Mouse (Mus musculus): ENCODE results near the gene Smim14. TPM values are rescaled to one million over a fixed set of nuclear protein-coding genes. Genes with fewer than 3 reads are reported as not detected.

Smim14 gene
- polyA plus RNA-seq, 1 experiment from 2014 or later: 111 TPM

DNA sequence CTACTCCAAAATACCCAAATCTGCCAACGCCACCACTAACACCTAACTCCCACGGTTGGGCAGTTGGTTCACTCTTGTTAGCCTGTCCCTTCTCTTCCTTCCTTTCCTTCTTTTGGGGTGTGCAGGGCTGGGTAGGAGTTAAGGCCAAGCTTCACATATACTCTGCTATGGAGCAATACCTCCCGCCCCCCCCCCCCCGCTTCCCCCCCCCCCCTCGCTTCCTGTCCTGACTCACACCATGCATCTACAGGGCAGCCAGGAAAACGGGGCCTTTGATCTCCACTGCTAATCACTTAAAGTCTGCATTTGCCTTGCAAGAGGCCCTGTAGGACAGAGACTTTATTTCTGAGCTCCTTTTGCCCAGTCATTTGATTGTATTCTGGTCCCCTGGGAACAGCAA is 92.0 kb downstream of the Smim14 start:
- H3K4me2 ChIP-seq (ENCODE audit: low read length): no peak overlapping the region
- no peak overlapping the region for H3K4me3 ChIP-seq (ENCODE audit: low read depth, low read length)
- H3K27ac ChIP-seq (ENCODE audit: low read depth): no peak overlapping the region
- peaks cover 17% of the 10 kb centered on the region; the same call in 1 of the 2 replicates for H3K36me3 ChIP-seq (ENCODE audit: control insufficient read depth, insufficient read depth, low read length)
- H3K27me3 ChIP-seq (replicated peaks; ENCODE audit: control insufficient read depth, insufficient read depth, low read length): no peaks in the 10 kb centered on the region
- H3K9me3 ChIP-seq (ENCODE audit: control insufficient read depth, low read length): no peaks in the 10 kb centered on the region
- no peaks in the 10 kb centered on the region for H3K4me1 ChIP-seq (replicated peaks; ENCODE audit: control insufficient read depth, insufficient read depth, low read length)
- ATAC-seq (replicated peaks; ENCODE audit: low FRiP score, low TSS enrichment, low read depth) (no peak), DNase-seq (ENCODE audit: low spot score) (no peak)
- no peak overlapping the region for H3K9ac ChIP-seq (ENCODE audit: low read length)
- 65% methylated on average over 3 of the region's 6 CpGs for WGBS

DNA sequence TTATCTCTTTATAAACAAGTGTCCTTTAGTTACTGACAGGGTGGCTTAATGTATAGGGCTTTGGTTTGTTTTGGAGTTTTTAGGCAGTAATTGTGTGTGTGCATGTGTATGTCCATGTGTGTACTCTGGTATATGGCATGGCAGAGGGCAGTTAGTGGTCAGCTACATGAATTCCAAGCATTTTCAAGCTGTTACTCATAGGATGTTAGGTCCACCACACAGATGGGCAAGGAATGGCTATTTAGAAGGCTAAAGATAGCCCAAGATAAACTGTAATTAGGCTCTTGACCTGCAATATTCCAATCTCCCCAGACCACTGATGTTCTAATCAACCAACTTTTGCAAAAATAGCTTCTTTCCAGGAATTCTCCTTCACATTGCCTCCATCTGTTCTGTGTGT is 98.9 kb downstream of the Smim14 start:
- no peak overlapping the region for H3K27ac ChIP-seq (ENCODE audit: low read depth)
- ATAC-seq (replicated peaks; ENCODE audit: low FRiP score, low TSS enrichment, low read depth) (no peak), DNase-seq (ENCODE audit: low spot score) (no peak)
- peaks cover 14% of the 10 kb centered on the region for H3K4me1 ChIP-seq (replicated peaks; ENCODE audit: control insufficient read depth, insufficient read depth, low read length)
- no peak overlapping the region for H3K9ac ChIP-seq (ENCODE audit: low read length)
- no peaks in the 10 kb centered on the region for H3K27me3 ChIP-seq (replicated peaks; ENCODE audit: control insufficient read depth, insufficient read depth, low read length)
- no peaks in the 10 kb centered on the region for H3K36me3 ChIP-seq (ENCODE audit: control insufficient read depth, insufficient read depth, low read length)
- no peak overlapping the region for H3K4me2 ChIP-seq (ENCODE audit: low read length)
- H3K4me3 ChIP-seq (ENCODE audit: low read depth, low read length): no peak overlapping the region
- H3K9me3 ChIP-seq (ENCODE audit: control insufficient read depth, low read length): no peaks in the 10 kb centered on the region

DNA sequence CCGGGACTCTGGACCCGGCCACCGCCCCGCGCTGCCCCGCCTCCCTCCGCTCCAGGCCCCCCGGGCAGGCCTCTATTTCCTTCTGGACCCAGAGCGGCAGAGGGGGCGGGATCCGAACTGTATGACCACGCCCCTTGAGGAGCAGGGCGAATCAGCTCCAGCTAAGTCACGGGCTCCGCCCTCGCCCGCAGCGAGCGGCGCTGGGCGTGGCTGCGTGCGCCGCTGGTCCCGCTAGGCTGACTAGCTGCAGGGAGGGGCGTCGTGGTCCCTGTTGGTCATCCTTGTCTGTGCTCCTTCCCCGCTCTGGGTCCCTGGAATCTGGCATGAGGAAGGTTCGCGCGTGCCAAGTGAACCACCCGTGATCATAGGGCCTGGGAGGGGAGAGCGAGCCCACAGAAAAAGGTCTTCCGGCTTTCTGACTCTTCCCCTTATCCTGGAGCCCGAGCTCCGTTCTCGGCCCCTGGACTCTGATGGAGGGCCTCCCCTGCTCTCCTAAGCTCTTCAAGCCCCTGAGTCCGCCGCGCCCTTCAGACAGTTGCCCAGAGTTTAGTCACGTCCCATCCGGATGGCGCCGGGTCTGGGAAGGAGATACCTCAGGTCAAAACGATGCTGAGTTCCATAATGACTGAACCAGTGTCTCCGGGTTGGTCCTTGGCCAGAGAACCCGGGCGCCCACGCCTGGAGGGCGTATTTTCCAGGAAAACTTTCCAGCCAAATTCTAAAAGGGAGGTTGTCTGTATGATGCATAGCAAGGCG is 101.0 kb downstream of the Smim14 start, which contains the start of gene Ugdh:
Gene Ugdh, minus strand, starts transcription at position 144 of the 756 bp plus-strand sequence.
- peak within 1 kb of the TSS; percentile 76 for H3K4me2 ChIP-seq (ENCODE audit: low read length)
- peak within 1 kb of the TSS; percentile 69 for H3K27ac ChIP-seq (ENCODE audit: low read depth)
- H3K9me3 ChIP-seq (ENCODE audit: control insufficient read depth, low read length): no peaks in the 10 kb centered on the region
- H3K27me3 ChIP-seq (replicated peaks; ENCODE audit: control insufficient read depth, insufficient read depth, low read length): no peaks in the 10 kb centered on the region
- peak; percentile 97 for ATAC-seq (replicated peaks; ENCODE audit: low FRiP score, low TSS enrichment, low read depth)
- no peaks in the 10 kb centered on the region for H3K36me3 ChIP-seq (ENCODE audit: control insufficient read depth, insufficient read depth, low read length)
- peak within 1 kb of the TSS; percentile 78 for H3K9ac ChIP-seq (ENCODE audit: low read length)
- H3K4me1 ChIP-seq (replicated peaks; ENCODE audit: control insufficient read depth, insufficient read depth, low read length): peaks cover 14% of the 10 kb centered on the region
- peak; percentile 94 for DNase-seq (ENCODE audit: low spot score)
- under 1% methylated on average over 51 of the region's 51 CpGs for WGBS
- peak within 1 kb of the TSS; percentile 77 for H3K4me3 ChIP-seq (ENCODE audit: low read depth, low read length)

DNA sequence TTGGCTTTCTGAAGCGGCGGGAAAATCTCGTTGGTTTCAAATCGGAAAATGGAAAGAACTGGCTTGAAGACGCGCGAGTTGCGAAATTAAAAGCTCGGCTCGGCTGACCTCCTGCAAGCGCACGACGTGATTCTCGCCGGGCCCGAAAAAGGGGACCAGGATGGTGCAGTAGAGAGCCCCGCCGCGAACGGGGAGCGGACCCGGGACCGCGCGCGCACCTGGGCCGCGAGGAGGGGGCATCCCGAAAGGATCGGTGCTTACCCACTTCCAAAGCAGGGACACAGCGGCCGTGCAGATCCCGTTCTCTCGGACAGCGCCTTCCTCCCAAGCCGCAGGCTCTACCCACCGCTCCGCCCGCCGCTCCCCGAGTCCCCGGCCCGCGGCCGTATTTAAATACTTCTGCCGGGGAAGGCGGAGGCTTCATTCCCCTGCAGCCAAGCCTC is 101.6 kb downstream of the Smim14 start:
- peak overlapping the region; percentile 69 for H3K27ac ChIP-seq (ENCODE audit: low read depth)
- no peaks in the 10 kb centered on the region for H3K27me3 ChIP-seq (replicated peaks; ENCODE audit: control insufficient read depth, insufficient read depth, low read length)
- no peaks in the 10 kb centered on the region for H3K36me3 ChIP-seq (ENCODE audit: control insufficient read depth, insufficient read depth, low read length)
- H3K4me2 ChIP-seq (ENCODE audit: low read length): peak overlapping the region; percentile 76
- peaks cover 14% of the 10 kb centered on the region for H3K4me1 ChIP-seq (replicated peaks; ENCODE audit: control insufficient read depth, insufficient read depth, low read length)
- DNase-seq (ENCODE audit: low spot score): no peak
- no peaks in the 10 kb centered on the region for H3K9me3 ChIP-seq (ENCODE audit: control insufficient read depth, low read length)
- H3K9ac ChIP-seq (ENCODE audit: low read length): peak overlapping the region; percentile 78
- under 1% methylated on average over 44 of the region's 47 CpGs for WGBS
- no peak for ATAC-seq (replicated peaks; ENCODE audit: low FRiP score, low TSS enrichment, low read depth)
- peak overlapping the region; percentile 77 for H3K4me3 ChIP-seq (ENCODE audit: low read depth, low read length)

DNA sequence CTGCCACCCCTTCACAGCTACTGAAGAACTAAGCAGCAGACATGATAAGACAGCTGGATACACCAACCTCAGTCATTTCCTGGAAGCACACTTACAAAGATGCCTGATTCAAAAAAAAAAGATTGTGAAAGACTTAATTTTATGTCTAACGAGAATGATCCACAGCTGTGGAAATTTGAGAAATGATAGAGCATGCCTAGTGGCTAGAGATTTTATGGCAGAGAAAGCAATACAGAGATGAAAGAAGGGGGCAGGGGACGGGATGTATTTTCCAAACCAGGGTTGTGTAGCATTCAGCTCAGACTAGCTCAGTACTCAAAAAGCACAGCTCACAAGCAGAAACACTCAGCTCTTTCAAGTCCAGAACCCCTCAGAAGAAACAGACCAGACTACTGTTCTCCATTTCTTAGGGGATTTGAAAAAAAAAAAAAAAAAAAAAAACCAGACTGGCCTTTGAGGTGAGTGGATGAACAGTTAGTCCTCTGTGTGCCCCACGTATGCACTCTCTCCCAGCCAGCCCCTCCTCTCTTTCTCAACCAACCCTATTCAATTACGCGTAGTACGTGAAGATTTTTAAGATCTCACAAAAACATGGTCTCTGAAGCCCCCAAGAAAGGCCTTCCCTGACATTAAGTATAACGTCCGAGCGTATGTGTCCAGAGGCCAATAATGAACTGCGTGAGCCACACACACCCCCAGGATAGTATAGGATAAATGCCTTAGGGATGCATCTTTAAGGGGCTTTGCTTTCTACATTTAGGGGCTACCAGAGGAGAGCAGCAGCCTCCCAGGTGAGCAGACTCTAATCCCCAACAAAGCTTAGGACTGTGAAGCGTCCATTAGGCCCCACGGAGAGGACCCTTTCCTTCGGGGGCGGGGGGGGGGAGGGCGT is 102.3 kb downstream of the Smim14 start:
- H3K27me3 ChIP-seq (replicated peaks; ENCODE audit: control insufficient read depth, insufficient read depth, low read length): no peaks in the 10 kb centered on the region
- WGBS: 5% methylated on average over 15 of the region's 15 CpGs
- no peaks in the 10 kb centered on the region for H3K9me3 ChIP-seq (ENCODE audit: control insufficient read depth, low read length)
- peak overlapping the region; percentile 76 for H3K4me2 ChIP-seq (ENCODE audit: low read length)
- peak overlapping the region; percentile 77 for H3K4me3 ChIP-seq (ENCODE audit: low read depth, low read length)
- ATAC-seq (replicated peaks; ENCODE audit: low FRiP score, low TSS enrichment, low read depth) (no peak), DNase-seq (ENCODE audit: low spot score) (no peak)
- no peaks in the 10 kb centered on the region for H3K36me3 ChIP-seq (ENCODE audit: control insufficient read depth, insufficient read depth, low read length)
- H3K9ac ChIP-seq (ENCODE audit: low read length): peak overlapping the region; percentile 78
- H3K4me1 ChIP-seq (replicated peaks; ENCODE audit: control insufficient read depth, insufficient read depth, low read length): peaks cover 14% of the 10 kb centered on the region
- peak overlapping the region; percentile 69 for H3K27ac ChIP-seq (ENCODE audit: low read depth)

DNA sequence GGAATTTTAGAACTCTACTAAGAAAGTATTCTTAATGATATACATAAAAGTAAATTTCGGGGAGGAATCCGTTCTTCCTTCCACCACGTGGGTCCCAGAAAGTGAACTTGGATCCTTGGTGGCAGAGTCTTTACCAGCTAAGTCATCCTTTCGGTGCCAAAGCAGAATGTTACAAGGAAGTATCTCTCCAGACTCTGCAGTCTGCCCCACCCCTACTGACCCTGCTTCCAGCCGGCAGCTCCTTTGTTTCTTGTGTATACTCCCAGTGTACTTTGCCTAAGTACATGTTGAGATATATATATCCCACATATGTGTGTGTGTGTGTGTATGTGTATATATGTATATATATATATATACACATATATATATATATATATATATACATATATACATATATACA is 107.5 kb downstream of the Smim14 start:
- Histone ChIP-seq H3K9ac (ENCODE audit: low read length) (no peak overlapping the region), H3K4me2 (ENCODE audit: low read length) (no peak overlapping the region), H3K4me3 (ENCODE audit: low read depth, low read length) (no peak overlapping the region), H3K27ac (ENCODE audit: low read depth) (no peak overlapping the region), H3K4me1 (replicated peaks; ENCODE audit: control insufficient read depth, insufficient read depth, low read length) (peaks cover 6% of the 10 kb centered on the region; the same call in 1 of the 2 replicates), H3K9me3 (ENCODE audit: control insufficient read depth, low read length) (no peaks in the 10 kb centered on the region), H3K36me3 (ENCODE audit: control insufficient read depth, insufficient read depth, low read length) (peaks cover 21% of the 10 kb centered on the region), H3K27me3 (replicated peaks; ENCODE audit: control insufficient read depth, insufficient read depth, low read length) (no peaks in the 10 kb centered on the region)
- 79% methylated on average over 5 of the region's 5 CpGs for WGBS
- ATAC-seq (replicated peaks; ENCODE audit: low FRiP score, low TSS enrichment, low read depth): no peak
- DNase-seq (ENCODE audit: low spot score): no peak

DNA sequence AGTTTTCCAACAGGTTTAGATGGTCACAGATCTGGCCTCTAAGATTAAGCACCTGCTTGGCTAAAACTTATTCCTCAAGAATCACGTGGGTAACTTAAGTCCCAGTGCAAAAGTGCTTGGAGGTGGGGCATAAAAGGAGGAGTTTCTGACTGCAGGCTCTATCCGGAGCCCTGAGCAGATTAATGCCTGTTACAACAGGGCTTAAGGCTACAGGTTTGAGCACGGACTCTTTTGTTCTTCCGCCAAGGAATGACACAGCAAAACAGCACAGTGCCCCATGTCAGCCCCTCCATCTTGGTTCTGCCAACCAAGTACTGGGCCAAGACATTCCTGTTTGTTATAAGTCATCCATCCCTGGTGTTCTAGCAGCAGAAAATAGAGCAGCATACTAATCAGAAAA is 108.7 kb downstream of the Smim14 start:
- Histone ChIP-seq H3K9me3 (ENCODE audit: control insufficient read depth, low read length) (no peaks in the 10 kb centered on the region), H3K4me3 (ENCODE audit: low read depth, low read length) (no peak overlapping the region), H3K36me3 (ENCODE audit: control insufficient read depth, insufficient read depth, low read length) (peaks cover 29% of the 10 kb centered on the region), H3K27ac (ENCODE audit: low read depth) (no peak overlapping the region), H3K9ac (ENCODE audit: low read length) (no peak overlapping the region), H3K27me3 (replicated peaks; ENCODE audit: control insufficient read depth, insufficient read depth, low read length) (no peaks in the 10 kb centered on the region), H3K4me1 (replicated peaks; ENCODE audit: control insufficient read depth, insufficient read depth, low read length) (no peaks in the 10 kb centered on the region), H3K4me2 (ENCODE audit: low read length) (no peak overlapping the region)
- 48% methylated on average over 4 of the region's 4 CpGs for WGBS
- DNase-seq (ENCODE audit: low spot score): no peak
- ATAC-seq (replicated peaks; ENCODE audit: low FRiP score, low TSS enrichment, low read depth): no peak

DNA sequence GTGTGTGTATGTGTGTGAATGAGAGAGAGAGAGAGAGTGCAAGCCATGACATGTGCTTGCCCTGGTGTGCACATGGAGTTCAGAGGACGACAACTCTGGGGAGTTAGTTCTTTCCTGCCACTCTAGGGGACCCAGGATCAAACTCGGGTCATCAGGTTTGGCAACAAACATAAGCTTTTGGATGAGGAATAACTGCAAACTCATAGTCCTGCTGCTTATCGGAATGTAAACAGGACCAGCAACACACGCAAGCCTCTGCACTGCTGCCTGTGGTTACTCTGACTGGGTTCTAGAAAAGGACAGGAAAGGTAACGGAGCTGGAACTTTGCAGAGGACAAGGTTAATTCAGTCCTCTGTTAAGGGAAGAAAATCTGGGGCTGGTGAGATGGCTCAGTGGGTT is 111.7 kb downstream of the Smim14 start:
- H3K4me2 ChIP-seq (ENCODE audit: low read length): no peak overlapping the region
- WGBS: 74% methylated on average over 5 of the region's 5 CpGs
- H3K27me3 ChIP-seq (replicated peaks; ENCODE audit: control insufficient read depth, insufficient read depth, low read length): no peaks in the 10 kb centered on the region
- H3K4me3 ChIP-seq (ENCODE audit: low read depth, low read length): no peak overlapping the region
- no peak overlapping the region for H3K27ac ChIP-seq (ENCODE audit: low read depth)
- no peak for DNase-seq (ENCODE audit: low spot score)
- peaks cover 57% of the 10 kb centered on the region for H3K36me3 ChIP-seq (ENCODE audit: control insufficient read depth, insufficient read depth, low read length)
- no peaks in the 10 kb centered on the region for H3K9me3 ChIP-seq (ENCODE audit: control insufficient read depth, low read length)
- H3K4me1 ChIP-seq (replicated peaks; ENCODE audit: control insufficient read depth, insufficient read depth, low read length): no peaks in the 10 kb centered on the region
- ATAC-seq (replicated peaks; ENCODE audit: low FRiP score, low TSS enrichment, low read depth): no peak
- no peak overlapping the region for H3K9ac ChIP-seq (ENCODE audit: low read length)

All from intestine, embryonic 14.5 days (tissue).